12 mouse cellular contexts compared by ENCODE assay signal in genomic region chr1:119097921-119098521, GRCm38 (mm10). TPM values are rescaled to one million over a fixed set of nuclear protein-coding genes. Genes with fewer than 3 reads are reported as not detected.
A peak's percentile ranks its signal among the peaks of the same experiment; 100 is the strongest.
DNase-seq lines count a peak whose midpoint lies in the region; ATAC-seq and TF ChIP-seq lines count a peak whose summit lies in the region.
"Had no signal": no experiment of that assay in that cellular context is flagged by ENCODE, and none has a peak within 500 bp of the region (broad histone marks: within the 10 kb centered on the region; RNA-seq: fewer than 3 reads in every experiment).

No protein-coding gene starts in this region.

- H3K4me1 ChIP-seq in limb, embryonic 14.5 days (ENCODE audit: control insufficient read depth, insufficient read depth, low read length): no peaks in the 10 kb centered on the region
- H3K4me1 ChIP-seq in limb, embryonic 10.5 days: peaks cover 14% of the 10 kb centered on the region
- peaks cover 9% of the 10 kb centered on the region for H3K4me1 ChIP-seq in cerebellum, adult 2 months (ENCODE audit: control insufficient read depth, insufficient read depth, low read length)

- H3K36me3 ChIP-seq in limb, embryonic 14.5 days (ENCODE audit: control insufficient read depth, insufficient read depth, low read length): no peaks in the 10 kb centered on the region
- H3K36me3 ChIP-seq in limb, embryonic 10.5 days: no peaks in the 10 kb centered on the region
- H3K36me3 ChIP-seq: G1E had no signal

- DNase-seq in embryo, embryonic 10 days (ENCODE audit: low spot score): peak; percentile 34
- DNase-seq in embryo, embryonic 10.5 days (ENCODE audit: low spot score): no peak
- peak; percentile 33 for DNase-seq in limb, embryonic 14.5 days (ENCODE audit: low spot score)
- DNase-seq in limb, embryonic 10.5 days (ENCODE audit: low spot score): no peak
- DNase-seq in cerebellum, adult 2 months: peak; percentile 62 to 65
- peak; percentile 15 for DNase-seq in kidney, postnatal 10 days
- DNase-seq in spleen, postnatal 36 days (ENCODE audit: low spot score in 2 of 2): no peak
- no peak for DNase-seq in layer of hippocampus, postnatal 25 days (ENCODE audit: extremely low spot score in 1 of 2, low spot score in 1 of 2)
- DNase-seq: lung, adult 18-20 months; right cerebral cortex, adult 18-20 months had no signal

- TF ChIP-seq POLR2A in limb, embryonic 14.5 days (IDR thresholded peaks at IDR 0.05; ENCODE audit: borderline replicate concordance, extremely low read depth, insufficient read depth, insufficient read length): no peak
- TF ChIP-seq POLR2A in cerebellum, adult 2 months (IDR thresholded peaks at IDR 0.05; ENCODE audit: borderline replicate concordance, insufficient read depth, low read length): no peak

- TF ChIP-seq CTCF in cerebellum, adult 2 months (IDR thresholded peaks at IDR 0.05; ENCODE audit: borderline replicate concordance, insufficient read depth, low read depth, low read length): no peak

- H3K27me3 ChIP-seq in limb, embryonic 14.5 days (ENCODE audit: control insufficient read depth, insufficient read depth, low read length): no peaks in the 10 kb centered on the region
- H3K27me3 ChIP-seq in limb, embryonic 10.5 days (ENCODE audit: low read depth, poor library complexity, severe bottlenecking): no peaks in the 10 kb centered on the region
- H3K27me3 ChIP-seq in cerebellum, adult 2 months (ENCODE audit: control insufficient read depth, insufficient read depth, low read length): no peaks in the 10 kb centered on the region

- H3K9ac ChIP-seq in limb, embryonic 14.5 days (ENCODE audit: low read depth, low read length, severe bottlenecking): no peak overlapping the region

- no peak for ATAC-seq in limb, embryonic 14.5 days (ENCODE audit: low FRiP score, low read depth)

- no peaks in the 10 kb centered on the region for H3K9me3 ChIP-seq in limb, embryonic 14.5 days (ENCODE audit: control insufficient read depth, low read length)
- no peaks in the 10 kb centered on the region for H3K9me3 ChIP-seq in limb, embryonic 10.5 days (replicated peaks)

- WGBS in limb, embryonic 14.5 days: 44% methylated on average over 12 of the region's 13 CpGs
- 51% methylated on average over 13 of the region's 13 CpGs for WGBS in limb, embryonic 10.5 days
- 8% methylated on average over 13 of the region's 13 CpGs for WGBS in cerebellum, adult 2 months

- H3K4me2 ChIP-seq in limb, embryonic 14.5 days (replicated peaks; ENCODE audit: low read depth, low read length, severe bottlenecking): no peak overlapping the region

- H3K4me3 ChIP-seq in limb, embryonic 14.5 days (replicated peaks; ENCODE audit: low read length): no peak overlapping the region
- no peak overlapping the region for H3K4me3 ChIP-seq in limb, embryonic 10.5 days
- no peak overlapping the region for H3K4me3 ChIP-seq in cerebellum, adult 2 months (replicated peaks; ENCODE audit: insufficient read depth, low read depth, low read length)

- no peak overlapping the region for H3K27ac ChIP-seq in limb, embryonic 14.5 days (replicated peaks; ENCODE audit: low read depth, low read length)
- no peak overlapping the region for H3K27ac ChIP-seq in limb, embryonic 10.5 days
- no peak overlapping the region for H3K27ac ChIP-seq in cerebellum, adult 2 months (ENCODE audit: insufficient read depth, low read length)

RNA-seq across cellular contexts. Expression of gene Gli2, which starts 44.6 kb away (rescaled TPM):
- polyA plus RNA-seq in limb, embryonic 14.5 days (2012; rRNA removed): 31.5 and 45.6 TPM in 2 replicates
- 23.0 and 25.4 TPM in 2 replicates for polyA plus RNA-seq in limb, embryonic 14.5 days (2014; fragmentation: Nextera tagmentation; extraction: Ambion mirVana)
- 16.6 and 17.5 TPM in 2 replicates for polyA plus RNA-seq in limb, embryonic 10.5 days (2016; fragmentation: Nextera tagmentation; extraction: Ambion mirVana)
- polyA plus RNA-seq in cerebellum, adult 2 months (2012; rRNA removed): 2.4 and 2.7 TPM in 2 replicates
- 1 to 10 TPM; 3.4 to 4.1 TPM for total RNA-seq in layer of hippocampus, postnatal 25 days (2021)
- total RNA-seq: megakaryocyte-erythroid progenitor cell, adult 5-6 weeks had no signal
- polyA plus RNA-seq: G1E had no signal

Comparison
In these comparisons a context has a peak if more than half of its experiments do, and no peak if none do; other contexts are left out.
1. DNase-seq: peak in embryo, embryonic 10 days (single experiment), limb, embryonic 14.5 days (single experiment), cerebellum, adult 2 months (2 of 2) and kidney, postnatal 10 days (single experiment); none in embryo, embryonic 10.5 days (single experiment), limb, embryonic 10.5 days (single experiment), spleen, postnatal 36 days (0 of 2) and layer of hippocampus, postnatal 25 days (0 of 2).